Mouse (Mus musculus): ENCODE measurements around the gene Cul9. TPM values are rescaled to one million over a fixed set of nuclear protein-coding genes. Genes with fewer than 3 reads are reported as not detected.

Gene Cul9
- 2.8 TPM for polyA plus RNA-seq (2014; fragmentation: Illumina TruSeq; extraction: RNeasy Lipid Tissue Mini Kit (QIAGEN cat#74804))

GRCm38 (mm10) chr17:46545813-46546564, at the start of gene Cul9:
Cul9 (minus strand) TSS chr17:46546388.

GRCm38 (mm10) chr17:46555673-46556583, 9.7 kb upstream of the Cul9 start, which contains the start of gene Srf:
Srf (minus strand) TSS chr17:46556175.

GRCm38 (mm10) chr17:46496623-46497434, 49.4 kb downstream of the Cul9 start, which contains the start of gene Dnph1:
Dnph1 (plus strand) TSS chr17:46496711.

GRCm38 (mm10) chr17:46487431-46487830, 58.8 kb downstream of the Cul9 start, which contains the start of gene Ttbk1:
Ttbk1 (minus strand) TSS chr17:46487675.

Other genes with a start within 250 kb of the Cul9 start
- not detected for gene Dlk2, start 249.0 kb downstream of the Cul9 start, polyA plus RNA-seq (2014; fragmentation: Illumina TruSeq; extraction: RNeasy Lipid Tissue Mini Kit (QIAGEN cat#74804))
- not detected for gene Abcc10, start 218.0 kb downstream of the Cul9 start, polyA plus RNA-seq (2014; fragmentation: Illumina TruSeq; extraction: RNeasy Lipid Tissue Mini Kit (QIAGEN cat#74804))
- gene Zfp318, start 162.7 kb downstream of the Cul9 start, polyA plus RNA-seq (2014; fragmentation: Illumina TruSeq; extraction: RNeasy Lipid Tissue Mini Kit (QIAGEN cat#74804)) = 69.4 TPM
- gene Crip3, start 117.5 kb downstream of the Cul9 start, polyA plus RNA-seq (2014; fragmentation: Illumina TruSeq; extraction: RNeasy Lipid Tissue Mini Kit (QIAGEN cat#74804)) = not detected
- gene Slc22a7, start 107.9 kb downstream of the Cul9 start, polyA plus RNA-seq (2014; fragmentation: Illumina TruSeq; extraction: RNeasy Lipid Tissue Mini Kit (QIAGEN cat#74804)) = not detected
- gene Ttbk1, start 58.7 kb downstream of the Cul9 start, polyA plus RNA-seq (2014; fragmentation: Illumina TruSeq; extraction: RNeasy Lipid Tissue Mini Kit (QIAGEN cat#74804)) = 0.11 TPM
- 7.6 TPM for gene Dnph1, start 49.7 kb downstream of the Cul9 start, polyA plus RNA-seq (2014; fragmentation: Illumina TruSeq; extraction: RNeasy Lipid Tissue Mini Kit (QIAGEN cat#74804))
- gene Srf, start 9.8 kb upstream of the Cul9 start, polyA plus RNA-seq (2014; fragmentation: Illumina TruSeq; extraction: RNeasy Lipid Tissue Mini Kit (QIAGEN cat#74804)) = 0.34 TPM
- gene Ptk7, start 83.1 kb upstream of the Cul9 start, polyA plus RNA-seq (2014; fragmentation: Illumina TruSeq; extraction: RNeasy Lipid Tissue Mini Kit (QIAGEN cat#74804)) = 0.57 TPM
- not detected for gene Klc4, start 99.6 kb upstream of the Cul9 start, polyA plus RNA-seq (2014; fragmentation: Illumina TruSeq; extraction: RNeasy Lipid Tissue Mini Kit (QIAGEN cat#74804))
- 0.83 TPM for gene Mrpl2, start 99.8 kb upstream of the Cul9 start, polyA plus RNA-seq (2014; fragmentation: Illumina TruSeq; extraction: RNeasy Lipid Tissue Mini Kit (QIAGEN cat#74804))
- gene Cul7, start 103.9 kb upstream of the Cul9 start, polyA plus RNA-seq (2014; fragmentation: Illumina TruSeq; extraction: RNeasy Lipid Tissue Mini Kit (QIAGEN cat#74804)) = 0.37 TPM
- 2.2 TPM for gene Rrp36, start 128.0 kb upstream of the Cul9 start, polyA plus RNA-seq (2014; fragmentation: Illumina TruSeq; extraction: RNeasy Lipid Tissue Mini Kit (QIAGEN cat#74804))
- 2.4 TPM for gene Mea1, start 132.4 kb upstream of the Cul9 start, polyA plus RNA-seq (2014; fragmentation: Illumina TruSeq; extraction: RNeasy Lipid Tissue Mini Kit (QIAGEN cat#74804))
- gene Klhdc3, start 134.5 kb upstream of the Cul9 start, polyA plus RNA-seq (2014; fragmentation: Illumina TruSeq; extraction: RNeasy Lipid Tissue Mini Kit (QIAGEN cat#74804)) = 4.6 TPM
- gene Ppp2r5d, start 158.7 kb upstream of the Cul9 start, polyA plus RNA-seq (2014; fragmentation: Illumina TruSeq; extraction: RNeasy Lipid Tissue Mini Kit (QIAGEN cat#74804)) = 9.5 TPM
- gene Pex6, start 165.1 kb upstream of the Cul9 start, polyA plus RNA-seq (2014; fragmentation: Illumina TruSeq; extraction: RNeasy Lipid Tissue Mini Kit (QIAGEN cat#74804)) = 0.46 TPM
- not detected for gene Gnmt, start 182.8 kb upstream of the Cul9 start, polyA plus RNA-seq (2014; fragmentation: Illumina TruSeq; extraction: RNeasy Lipid Tissue Mini Kit (QIAGEN cat#74804))
- 3.2 TPM for gene Cnpy3, start 205.8 kb upstream of the Cul9 start, polyA plus RNA-seq (2014; fragmentation: Illumina TruSeq; extraction: RNeasy Lipid Tissue Mini Kit (QIAGEN cat#74804))
- gene Ptcra, start 217.3 kb upstream of the Cul9 start, polyA plus RNA-seq (2014; fragmentation: Illumina TruSeq; extraction: RNeasy Lipid Tissue Mini Kit (QIAGEN cat#74804)) = not detected
- gene 2310039H08Rik, start 226.2 kb upstream of the Cul9 start, polyA plus RNA-seq (2014; fragmentation: Illumina TruSeq; extraction: RNeasy Lipid Tissue Mini Kit (QIAGEN cat#74804)) = 11.5 TPM
- 31.4 TPM for gene Rpl7l1, start 236.3 kb upstream of the Cul9 start, polyA plus RNA-seq (2014; fragmentation: Illumina TruSeq; extraction: RNeasy Lipid Tissue Mini Kit (QIAGEN cat#74804))

All from ovary, adult 10 weeks (tissue).